8 mouse cellular contexts compared by ENCODE assay signal in the genomic region with DNA sequence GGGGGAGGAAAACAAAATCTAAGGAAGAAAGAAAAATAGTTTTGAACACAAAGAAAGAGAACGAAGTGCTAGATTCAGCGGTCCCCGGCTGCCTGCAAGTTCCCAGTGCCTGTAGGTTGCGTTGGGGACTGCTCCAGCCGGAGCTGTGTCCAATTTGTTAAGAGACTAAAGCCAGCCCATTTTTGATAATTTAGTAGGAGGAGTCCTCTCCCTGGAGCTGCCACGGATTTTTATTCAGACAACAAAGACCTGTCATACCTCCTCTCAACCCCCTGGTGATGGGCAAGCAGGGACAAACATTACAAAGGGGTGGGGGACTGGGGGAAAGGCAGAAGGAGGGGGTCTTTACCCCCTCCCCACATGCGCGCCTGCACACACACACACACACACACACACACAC. TPM values are rescaled to one million over a fixed set of nuclear protein-coding genes. Genes with fewer than 3 reads are reported as not detected.
DNase-seq lines count a peak whose midpoint lies in the region; ATAC-seq lines count a peak whose summit lies in the region.

No protein-coding gene starts in this region.

- H3K36me3 ChIP-seq in kidney, embryonic 15.5 days = no peaks in the 10 kb centered on the region
- H3K36me3 ChIP-seq in hindbrain, embryonic 15.5 days = no peaks in the 10 kb centered on the region
- no peaks in the 10 kb centered on the region for H3K36me3 ChIP-seq in midbrain, embryonic 16.5 days (ENCODE audit: control insufficient read depth, insufficient read depth, low read length)

- no peak for DNase-seq in kidney, adult 18-20 months
- peak; percentile 78 for DNase-seq in embryo, embryonic 11 days
- no peak for DNase-seq in cerebellum, adult 11 months

- peak overlapping the region; percentile 61 for H3K4me2 ChIP-seq in kidney, embryonic 15.5 days
- peak overlapping the region; percentile 52 for H3K4me2 ChIP-seq in hindbrain, embryonic 15.5 days
- H3K4me2 ChIP-seq in midbrain, embryonic 16.5 days (ENCODE audit: low read length) = peak overlapping the region; percentile 47

- no peak overlapping the region for H3K27ac ChIP-seq in kidney, embryonic 15.5 days
- no peak overlapping the region for H3K27ac ChIP-seq in hindbrain, embryonic 15.5 days (replicated peaks)
- peak overlapping the region; percentile 94 for H3K27ac ChIP-seq in midbrain, embryonic 16.5 days (ENCODE audit: low read length)

- H3K4me3 ChIP-seq in kidney, embryonic 15.5 days (replicated peaks) = peak overlapping the region; percentile 39
- peak overlapping the region; percentile 33 for H3K4me3 ChIP-seq in hindbrain, embryonic 15.5 days
- H3K4me3 ChIP-seq in midbrain, embryonic 16.5 days (ENCODE audit: low read depth, low read length) = peak overlapping the region; percentile 50

- peaks cover 41% of the 10 kb centered on the region for H3K4me1 ChIP-seq in kidney, embryonic 15.5 days
- peaks cover 31% of the 10 kb centered on the region for H3K4me1 ChIP-seq in hindbrain, embryonic 15.5 days (replicated peaks)
- H3K4me1 ChIP-seq in midbrain, embryonic 16.5 days (ENCODE audit: control insufficient read depth, insufficient read depth, low read length) = no peaks in the 10 kb centered on the region

- H3K9me3 ChIP-seq in kidney, embryonic 15.5 days (replicated peaks) = no peaks in the 10 kb centered on the region
- no peaks in the 10 kb centered on the region for H3K9me3 ChIP-seq in hindbrain, embryonic 15.5 days
- H3K9me3 ChIP-seq in midbrain, embryonic 16.5 days (replicated peaks; ENCODE audit: control insufficient read depth, low read length, poor library complexity, severe bottlenecking) = no peaks in the 10 kb centered on the region

- H3K9ac ChIP-seq in kidney, embryonic 15.5 days = no peak overlapping the region
- 0 out of 2 replicates have a peak overlapping the region, but pooled peaks have one; percentile 23 for H3K9ac ChIP-seq in hindbrain, embryonic 15.5 days
- H3K9ac ChIP-seq in midbrain, embryonic 16.5 days (ENCODE audit: low read depth, low read length) = peak overlapping the region; percentile 73

- ATAC-seq in kidney, embryonic 15.5 days (replicated peaks; ENCODE audit: low FRiP score) = peak; percentile 33; the same call in 1 of the 2 replicates
- 0 out of 2 replicates have a peak, but pooled peaks have one; percentile 27 for ATAC-seq in hindbrain, embryonic 15.5 days (ENCODE audit: low FRiP score, low read depth)
- peak; percentile 81 for ATAC-seq in midbrain, embryonic 16.5 days
- ATAC-seq in erythroblast, adult 5-6 weeks (replicated peaks; ENCODE audit: low FRiP score, poor library complexity, severe bottlenecking) = no peak
- ATAC-seq in erythroid progenitor cell, adult 5-6 weeks (replicated peaks; ENCODE audit: low FRiP score, poor library complexity, severe bottlenecking) = no peak

- peaks cover 96% of the 10 kb centered on the region for H3K27me3 ChIP-seq in kidney, embryonic 15.5 days
- peaks cover 56% of the 10 kb centered on the region for H3K27me3 ChIP-seq in hindbrain, embryonic 15.5 days
- peaks cover 15% of the 10 kb centered on the region for H3K27me3 ChIP-seq in midbrain, embryonic 16.5 days (ENCODE audit: control insufficient read depth, insufficient read depth, low read depth, low read length)

- WGBS in kidney, embryonic 15.5 days = under 1% methylated on average over 8 of the region's 8 CpGs
- 1% methylated on average over 8 of the region's 8 CpGs for WGBS in hindbrain, embryonic 15.5 days
- 0% methylated on average over 8 of the region's 8 CpGs for WGBS in midbrain, embryonic 16.5 days

RNA-seq across cellular contexts. Expression of a gene that starts 6.1 kb away (rescaled TPM):
- 0.33 and 0.38 TPM in 2 replicates for polyA plus RNA-seq in kidney, embryonic 15.5 days (2015; fragmentation: Nextera tagmentation; extraction: Ambion mirVana)
- polyA plus RNA-seq in hindbrain, embryonic 15.5 days (2015; fragmentation: Nextera tagmentation; extraction: Ambion mirVana) = 15.9 and 64.3 TPM in 2 replicates
- 127 and 159 TPM in 2 replicates for polyA plus RNA-seq in midbrain, embryonic 16.5 days (2015; fragmentation: Nextera tagmentation; extraction: Ambion mirVana)
- not detected in 2 replicates for total RNA-seq in erythroblast, adult 5-6 weeks (2015; ENCODE audit: low replicate concordance)
- total RNA-seq in erythroblast, adult 5-6 weeks (2017; ENCODE audit: low replicate concordance) = not detected in 2 replicates
- total RNA-seq in erythroid progenitor cell, adult 5-6 weeks (2015; ENCODE audit: low replicate concordance) = not detected in 2 replicates
- not detected in 2 replicates for total RNA-seq in erythroid progenitor cell, adult 5-6 weeks (2017; ENCODE audit: low replicate concordance)

RNA-seq across cellular contexts. Expression of a gene that starts 14.3 kb away (rescaled TPM):
- 42.3 and 44.7 TPM in 2 replicates for polyA plus RNA-seq in kidney, embryonic 15.5 days (2015; fragmentation: Nextera tagmentation; extraction: Ambion mirVana)
- polyA plus RNA-seq in hindbrain, embryonic 15.5 days (2015; fragmentation: Nextera tagmentation; extraction: Ambion mirVana) = 30.7 and 38.8 TPM in 2 replicates
- polyA plus RNA-seq in midbrain, embryonic 16.5 days (2015; fragmentation: Nextera tagmentation; extraction: Ambion mirVana) = 35.9 and 36.3 TPM in 2 replicates
- 2.1 TPM in 1 of 2 replicates, not detected in the other for total RNA-seq in erythroblast, adult 5-6 weeks (2015; ENCODE audit: low replicate concordance)
- 6.4 and 8.5 TPM in 2 replicates for total RNA-seq in erythroblast, adult 5-6 weeks (2017; ENCODE audit: low replicate concordance)
- not detected in 2 replicates for total RNA-seq in erythroid progenitor cell, adult 5-6 weeks (2015; ENCODE audit: low replicate concordance)
- not detected in 2 replicates for total RNA-seq in erythroid progenitor cell, adult 5-6 weeks (2017; ENCODE audit: low replicate concordance)

Comparison
In these comparisons a context has a peak if more than half of its experiments do, and no peak if none do; other contexts are left out.
1. ATAC-seq: peak in kidney, embryonic 15.5 days (single experiment), hindbrain, embryonic 15.5 days (single experiment) and midbrain, embryonic 16.5 days (single experiment); none in erythroblast, adult 5-6 weeks (single experiment) and erythroid progenitor cell, adult 5-6 weeks (single experiment).
2. RNA of a gene that starts 6.1 kb away (polyA plus RNA-seq): 127 to 159 TPM in midbrain, embryonic 16.5 days and 15.9 to 64.3 TPM in hindbrain, embryonic 15.5 days; 0.33 to 0.38 TPM in kidney, embryonic 15.5 days; every median in the first group is over 10 times any median in the second.
3. Peak in every context shown above with its lines, with median percentiles within 50 percentile points of each other: H3K4me2 ChIP-seq and H3K4me3 ChIP-seq.